Mouse (Mus musculus) adrenal gland, adult 18-20 months (tissue): Measurements from ENCODE around the gene Ankrd63. TPM values are rescaled to one million over a fixed set of nuclear protein-coding genes. Genes with fewer than 3 reads are reported as not detected.

Experiments used
- DNase-seq, 2 experiments: peaks; one replicate each; pipeline ENCODE4 v3.0.0; 2021 to 2022; ENCODE audit warnings: low spot score in 2 of 2
- total RNA-seq, 2 experiments: library from RNA; stranded (reverse); gene quantifications; 1 replicate in 1 of 2; 2 replicates in 1 of 2; pipeline ENCODE4 v1.2.3; 2021

The Ankrd63 gene
- total RNA-seq, 2 experiments from 2014 or later = 0.06 to 0.40 TPM

DNA sequence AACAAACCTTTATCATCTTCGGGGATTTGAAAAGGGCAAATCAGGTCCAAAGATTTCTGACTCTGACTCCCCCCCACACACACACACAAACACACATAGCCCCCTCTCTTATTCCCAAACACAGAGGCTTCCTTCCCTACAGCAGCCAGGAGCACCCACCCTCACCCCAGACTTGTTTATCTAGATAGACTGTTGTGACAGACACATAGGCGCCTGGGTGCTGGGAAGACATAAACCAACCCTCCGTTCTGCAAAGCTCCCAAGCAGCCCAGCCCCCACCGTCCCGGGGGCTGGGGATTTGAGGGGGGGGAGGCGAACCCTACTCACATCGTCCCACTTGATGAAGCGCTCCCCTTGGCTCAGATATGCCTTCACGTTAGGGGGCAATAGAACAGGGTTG lies 24.1 kb upstream of the Ankrd63 start:
- DNase-seq = no peak

DNA sequence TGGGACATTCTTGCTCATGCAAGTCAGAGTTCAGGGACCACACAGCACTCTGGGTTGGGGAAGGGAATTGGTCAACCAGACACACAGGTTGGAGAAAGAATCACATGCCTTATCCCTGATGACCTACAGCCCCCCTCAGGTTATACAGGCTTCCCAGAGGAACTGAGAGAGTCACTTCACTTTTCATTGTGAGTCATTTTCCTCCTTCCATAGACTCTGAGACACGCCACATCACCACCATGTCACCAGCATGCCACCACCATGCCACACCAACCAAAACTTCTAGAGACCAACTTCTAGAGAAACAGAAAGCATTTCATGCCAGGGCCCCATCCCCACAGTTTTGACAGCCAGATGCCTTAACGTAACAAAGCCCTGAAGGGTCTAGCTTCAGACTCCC lies 23.1 kb upstream of the Ankrd63 start:
- no peak for DNase-seq

DNA sequence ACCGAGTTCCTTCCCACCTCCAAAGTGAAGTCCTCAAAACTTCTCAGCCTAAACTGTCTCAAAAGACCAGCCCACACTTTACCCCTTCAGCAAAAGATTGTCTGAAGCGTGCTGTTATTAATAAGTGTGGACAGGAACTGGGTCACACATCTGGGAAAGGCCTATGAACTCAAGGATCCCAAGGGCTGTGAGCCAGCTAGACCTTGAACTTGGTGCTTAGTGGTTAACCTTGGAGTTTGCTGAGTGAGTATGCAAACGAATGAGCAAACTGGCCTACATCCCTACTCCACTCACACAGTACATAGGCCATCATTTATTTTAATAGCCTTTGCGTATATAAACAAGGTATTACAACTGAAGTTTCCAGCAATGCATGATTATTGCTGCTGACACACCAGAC lies 21.7 kb upstream of the Ankrd63 start:
- DNase-seq = peak in 1 of 2 experiments; percentile 39

GRCm38 (mm10) chr2:118723693-118724486 lies 20.1 kb upstream of the Ankrd63 start:
- DNase-seq = no peak

DNA sequence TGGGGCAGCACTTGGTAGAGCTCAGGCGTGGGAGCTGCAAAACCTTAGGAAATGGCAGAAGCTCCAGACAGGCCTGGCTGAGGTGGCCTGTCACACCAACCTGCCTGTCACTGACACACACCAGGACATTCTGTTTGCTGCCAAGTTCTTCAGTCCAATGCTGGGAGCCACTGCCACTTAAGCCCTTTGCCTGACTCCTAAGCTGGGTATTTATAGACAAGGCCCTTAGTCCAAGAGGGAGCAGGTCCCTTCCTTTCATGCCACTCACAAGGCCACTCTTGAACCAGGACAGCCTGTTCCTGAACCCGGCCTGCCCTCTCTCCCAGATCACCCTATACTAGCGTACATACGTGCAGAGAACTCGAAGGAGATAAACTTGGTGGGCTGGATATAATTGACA lies 12.9 kb upstream of the Ankrd63 start:
- DNase-seq = no peak

DNA sequence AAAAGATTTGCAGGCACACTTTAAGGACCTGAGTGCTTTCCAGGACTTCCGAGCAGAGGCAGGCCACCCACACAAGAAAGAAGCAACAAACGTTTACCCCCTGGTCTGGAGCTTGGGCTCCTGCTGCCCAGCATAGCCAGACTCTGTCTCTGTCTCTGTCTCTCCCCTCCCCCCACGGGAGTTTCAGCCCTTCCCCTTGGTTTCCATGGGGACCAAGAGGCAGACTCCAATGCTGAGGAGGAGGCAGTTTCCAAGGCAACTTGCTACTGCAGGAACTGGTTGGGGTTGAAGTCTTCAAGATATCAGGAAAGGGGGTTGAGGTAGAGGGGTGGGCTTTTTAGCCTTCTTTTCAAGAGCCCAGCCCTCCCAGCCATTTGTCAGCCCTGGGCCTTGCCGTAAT lies 10.5 kb upstream of the Ankrd63 start:
- no peak for DNase-seq

- DNase-seq = no peak
Measured at GRCm38 (mm10) chr2:118713631-118714030, 9.9 kb upstream of the Ankrd63 start.

DNA sequence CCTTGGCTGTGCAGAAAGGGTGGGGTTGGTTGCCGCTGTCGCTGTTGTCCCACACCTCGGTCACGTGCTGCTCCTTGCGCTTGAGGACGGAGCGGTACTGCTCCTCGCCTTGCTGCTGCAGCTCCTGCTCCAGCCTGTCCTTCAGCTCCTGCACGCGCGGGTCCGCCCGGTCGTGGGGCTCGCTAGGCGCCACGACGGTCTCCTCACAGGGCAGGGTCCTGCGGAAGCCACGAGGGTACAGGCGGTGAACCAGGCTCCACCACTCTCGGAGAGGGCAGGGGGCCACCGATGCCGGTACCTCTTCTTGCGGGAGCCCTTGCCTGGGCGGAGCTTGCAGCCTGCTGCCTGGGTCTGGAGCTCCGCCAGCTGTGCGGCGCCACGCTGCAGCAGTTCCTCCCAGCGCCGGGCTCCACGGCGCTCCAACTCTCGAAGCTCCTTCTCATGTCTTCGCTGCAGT lies 7.3 kb upstream of the Ankrd63 start:
- DNase-seq = peak; percentile 47 to 54

DNA sequence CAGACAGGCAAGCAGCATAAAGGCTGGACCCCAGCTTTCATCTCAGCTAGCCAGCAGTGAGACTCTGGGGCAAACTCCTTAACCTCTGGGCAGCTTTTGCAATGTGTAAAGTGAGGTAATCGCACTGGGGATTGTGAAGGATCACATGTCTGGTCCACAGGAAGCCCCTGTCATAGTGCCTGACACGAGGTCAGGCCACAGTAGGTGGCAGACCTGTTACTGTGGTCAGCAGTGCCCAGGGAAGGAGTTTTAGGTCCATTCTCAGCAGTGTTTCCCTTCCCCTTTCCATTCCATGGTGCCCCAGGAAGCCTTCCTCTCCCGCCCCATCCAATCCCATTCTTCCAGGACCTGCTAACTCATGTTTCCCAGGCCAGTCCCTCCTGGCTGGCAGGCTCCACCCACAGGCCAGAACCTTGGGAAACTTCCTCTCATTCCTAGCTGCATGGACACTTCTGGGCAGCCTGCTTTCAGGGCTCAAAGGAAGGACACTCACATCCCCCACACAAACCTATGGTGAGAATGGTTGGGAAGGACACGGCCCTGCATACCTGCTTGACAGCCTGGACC lies 6.0 kb upstream of the Ankrd63 start:
- DNase-seq = no peak

GRCm38 (mm10) chr2:118708472-118708871 lies 4.7 kb upstream of the Ankrd63 start:
- no peak for DNase-seq

DNA sequence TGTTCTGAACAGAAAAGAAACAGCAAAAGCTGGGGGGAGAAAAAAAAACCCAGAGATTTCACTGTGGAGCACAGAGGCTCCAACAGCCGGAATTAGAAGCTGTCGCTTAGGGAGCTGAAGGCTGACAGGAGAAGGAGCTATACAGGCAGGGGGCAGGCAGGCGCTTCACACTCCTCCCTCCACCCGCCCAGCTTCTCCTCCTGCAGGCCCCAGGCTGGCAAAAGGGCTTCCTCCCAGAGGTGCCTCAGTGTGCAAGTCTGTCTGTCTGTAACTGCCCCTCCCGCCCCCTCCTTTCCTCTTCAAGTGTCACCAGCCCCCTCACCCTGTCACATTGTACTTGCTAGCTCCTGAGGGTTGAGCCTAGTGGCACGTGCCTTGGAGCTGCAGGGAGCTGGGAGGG lies 2.7 kb upstream of the Ankrd63 start:
- no peak for DNase-seq

- peak; percentile 61 to 65 for DNase-seq
Measured at GRCm38 (mm10) chr2:118702883-118703761, 641 bp downstream of the Ankrd63 start.

DNA sequence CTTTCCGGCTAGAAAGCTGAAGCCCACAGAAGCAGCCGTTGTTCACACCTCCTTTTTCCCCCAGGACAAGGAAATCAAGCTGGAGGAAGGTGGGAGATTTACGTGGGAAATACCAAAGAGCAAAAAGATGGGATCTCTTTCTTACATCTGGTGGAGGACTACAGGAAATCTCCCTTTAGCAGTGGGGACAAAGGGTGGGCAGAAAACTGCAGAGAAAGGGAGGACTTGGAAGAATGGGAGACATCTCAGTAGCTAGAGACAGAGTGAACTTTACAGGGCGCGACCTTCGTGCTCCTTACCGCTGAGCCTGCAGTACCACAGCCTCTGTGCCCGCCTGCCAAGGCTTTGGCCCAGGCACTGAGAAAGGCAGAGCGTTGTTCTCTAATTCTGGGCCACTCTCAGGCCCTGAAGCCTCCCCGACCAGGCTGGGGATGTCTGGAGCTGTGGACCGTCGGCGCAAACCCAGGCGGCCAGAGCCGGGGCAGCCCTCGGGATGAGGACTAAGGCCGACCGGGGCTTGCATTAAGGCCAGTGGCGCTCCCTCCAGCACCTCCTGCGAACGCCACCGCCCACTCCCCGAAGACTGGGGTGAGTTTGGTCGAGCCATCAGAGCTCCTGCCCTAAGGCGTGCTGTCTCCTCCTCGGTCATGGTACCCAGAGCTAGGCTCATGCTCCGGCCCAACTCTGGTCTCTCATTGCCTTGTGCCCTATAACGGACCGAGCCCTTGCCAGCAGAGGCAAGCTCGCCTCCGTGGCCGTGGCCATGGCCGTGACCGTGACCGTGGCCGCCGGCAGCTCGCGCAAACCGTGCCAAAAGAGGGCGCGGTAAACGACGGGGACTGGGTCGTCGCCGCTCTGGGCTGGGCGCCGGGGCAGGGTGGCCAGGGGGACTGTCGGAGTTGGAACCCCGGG lies 1.5 kb downstream of the Ankrd63 start:
- DNase-seq = no peak

DNA sequence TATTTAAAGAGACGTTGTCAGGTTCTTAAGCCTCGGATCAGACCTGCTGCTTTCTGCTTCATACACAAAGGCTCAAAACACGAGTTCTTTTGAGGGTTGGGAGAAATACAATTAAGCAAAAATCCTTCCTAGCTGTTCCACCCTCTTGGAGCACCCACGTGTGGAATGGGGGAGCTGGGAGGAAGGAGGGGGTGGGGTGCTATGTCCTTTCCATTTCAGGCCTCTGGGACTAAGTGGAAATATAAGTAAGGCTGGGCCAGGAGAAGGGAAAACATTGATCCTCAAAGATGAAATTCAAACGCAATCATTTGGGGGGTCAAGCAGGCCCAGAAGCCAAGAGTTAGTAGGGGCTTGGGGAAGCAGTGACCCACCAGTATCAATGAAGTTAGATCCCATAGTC lies 2.6 kb downstream of the Ankrd63 start:
- DNase-seq = no peak

GRCm38 (mm10) chr2:118700179-118701062 lies 3.3 kb downstream of the Ankrd63 start:
- peak; percentile 87 to 88 for DNase-seq

GRCm38 (mm10) chr2:118697955-118698354 lies 5.8 kb downstream of the Ankrd63 start:
- DNase-seq = no peak

- no peak for DNase-seq
Measured at GRCm38 (mm10) chr2:118697311-118697877, 6.4 kb downstream of the Ankrd63 start.

GRCm38 (mm10) chr2:118696451-118697308 lies 7.1 kb downstream of the Ankrd63 start:
- DNase-seq = no peak
